Mouse (Mus musculus): ENCODE data around the gene Gtf2i.

DNA sequence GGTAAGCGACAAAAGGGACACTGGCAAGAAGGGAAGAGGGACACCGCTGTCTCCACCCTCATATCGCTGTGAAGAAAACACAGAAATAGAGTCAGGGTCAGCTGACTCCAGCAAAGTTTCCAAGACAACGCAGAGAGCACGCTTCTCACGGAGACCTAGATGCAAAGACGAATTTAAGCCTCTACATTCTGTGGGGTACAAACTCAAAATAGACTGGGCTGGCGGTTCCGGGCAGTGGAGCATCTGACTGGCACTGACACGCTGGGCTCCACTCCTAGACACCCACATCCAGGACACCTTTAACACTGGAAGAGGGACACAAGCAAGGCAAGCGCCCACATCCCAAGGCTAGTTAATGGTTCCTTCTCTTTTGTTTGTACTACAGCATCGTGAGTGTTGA lies 29.6 kb downstream of the Gtf2i start:
- TF ChIP-seq CTCF (conservative IDR thresholded peaks at IDR 0.05; ENCODE audit: low read length) (no peak), POU5F1 (IDR thresholded peaks at IDR 0.05; ENCODE audit: borderline replicate concordance, low read length) (no peak)
